Mouse (Mus musculus): ENCODE data around the gene Gm8773. TPM values are rescaled to one million over a fixed set of nuclear protein-coding genes. Genes with fewer than 3 reads are reported as not detected.

Gene Gm8773
- total RNA-seq (2023): not detected

DNA sequence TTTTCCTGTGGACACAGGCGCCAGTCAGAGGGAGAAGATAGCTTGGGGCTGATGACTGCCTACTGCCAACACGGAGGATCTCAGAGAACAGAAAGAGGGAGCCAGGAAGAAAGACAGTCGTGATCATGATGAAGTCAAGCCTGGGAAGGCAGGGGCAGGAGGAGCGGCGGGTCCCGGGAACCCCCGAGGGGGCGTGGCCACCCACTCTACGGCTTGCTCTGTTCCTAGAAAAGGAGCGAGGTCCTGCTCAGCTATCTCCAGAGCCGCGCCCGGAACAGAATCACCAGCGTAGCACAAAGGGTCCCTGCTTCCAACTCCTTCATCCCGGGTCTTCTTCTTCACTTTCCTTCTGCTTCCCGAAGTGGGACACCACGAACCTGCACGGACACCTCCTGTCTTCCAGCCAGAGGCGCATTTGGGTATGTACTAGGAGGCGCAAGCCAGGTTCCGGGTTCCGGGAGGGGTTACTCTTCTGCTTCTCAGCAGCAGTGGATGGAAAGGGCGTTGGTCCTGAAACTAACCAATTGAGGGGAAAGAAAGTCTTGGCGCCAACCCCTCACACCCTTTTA is at the start of gene Gm8773:
TSS of gene Gm8773 (plus strand) at position 51 of the 569 bp plus-strand sequence.

DNA sequence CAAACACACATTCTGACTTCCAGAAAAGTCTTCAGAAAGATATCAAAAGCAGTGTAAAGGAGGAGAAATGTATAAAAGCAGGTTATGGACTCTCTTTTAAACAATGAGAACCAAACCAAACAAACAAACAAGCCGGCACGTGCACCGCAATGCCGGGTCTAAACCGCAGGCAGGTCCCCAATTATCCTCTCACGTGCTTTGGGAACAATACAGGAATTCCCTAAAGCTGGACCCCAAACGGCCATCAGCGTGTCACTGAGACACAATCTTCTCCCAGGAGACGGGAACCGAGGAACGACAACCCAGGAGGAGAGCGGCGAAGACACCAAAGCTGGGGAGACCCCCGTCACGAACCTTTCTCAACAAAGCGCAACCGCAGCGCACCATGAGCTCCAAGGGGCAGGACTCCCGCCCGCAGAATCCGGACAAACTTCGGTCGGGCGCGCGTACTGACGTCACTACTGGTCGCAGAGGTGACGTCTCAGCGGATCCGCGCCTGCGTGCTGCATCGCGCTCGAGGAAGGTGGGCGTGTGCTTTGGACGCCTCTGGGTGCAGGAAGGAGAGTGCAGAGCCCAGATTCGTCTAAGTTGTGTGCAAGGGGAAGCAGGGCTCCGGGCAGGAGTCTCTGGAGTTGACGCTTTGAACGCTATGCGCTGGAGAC is 14.4 kb upstream of the Gm8773 start, which contains the start of gene Gtpbp10:
TSS of gene Gtpbp10 (minus strand) at position 460 of the 662 bp plus-strand sequence.

Other genes starting within 250 kb of the Gm8773 start
- 1 to 10 TPM; 4.2 to 5.1 TPM for gene Cdk14, start 153.5 kb upstream of the Gm8773 start, total RNA-seq (2023)
- gene 1700015F17Rik, start 94.7 kb upstream of the Gm8773 start, total RNA-seq (2023): not detected
- 1 to 10 TPM; 2.4 to 3.2 TPM for gene Cldn12, start 58.8 kb upstream of the Gm8773 start, total RNA-seq (2023)
- 10 to 100 TPM; 10.1 to 12.2 TPM for gene Gtpbp10, start 14.3 kb upstream of the Gm8773 start, total RNA-seq (2023)
- gene Cfap69, start 90.4 kb downstream of the Gm8773 start, total RNA-seq (2023): not detected
- not detected for gene Steap2, start 120.8 kb downstream of the Gm8773 start, total RNA-seq (2023)
- not detected for gene Steap1, start 175.5 kb downstream of the Gm8773 start, total RNA-seq (2023)